Mouse (Mus musculus) liver, postnatal 0 days (tissue): Measurements from ENCODE around the gene Abcc1.

Experiments
- CTCF ChIP-seq: sonication (generic); IDR thresholded peaks from 2 replicates; pipeline ENCODE4 v1.5.1; 2016; ENCODE audit warnings: antibody characterized with exemption, low read depth
- EP300 ChIP-seq: IDR thresholded peaks from 2 replicates; pipeline ENCODE4 v1.6.1; 2016; ENCODE audit warnings: antibody characterized with exemption, low read depth, mild to moderate bottlenecking

GRCm38 (mm10) chr16:14409776-14410175 is 48.4 kb downstream of the Abcc1 start:
- TF ChIP-seq EP300 (no peak), CTCF (no peak)
